Mouse (Mus musculus): ENCODE measurements around the gene Gc. TPM values are rescaled to one million over a fixed set of nuclear protein-coding genes. Genes with fewer than 3 reads are reported as not detected.

The Gc gene
- polyA plus RNA-seq, 1 experiment = not detected

GRCm38 (mm10) chr5:89411536-89411935 lies 46.2 kb downstream of the Gc start:
- Histone ChIP-seq H3K4me3 (no peak overlapping the region), H3K4me2 (ENCODE audit: low read depth) (no peak overlapping the region), H3ac (ENCODE audit: control insufficient read depth, insufficient read length) (no peak overlapping the region), H3K79me2 (ENCODE audit: control insufficient read depth, insufficient read depth) (no peaks in the 10 kb centered on the region), H3K36me3 (ENCODE audit: control insufficient read depth, insufficient read depth) (no peaks in the 10 kb centered on the region), H3K27me3 (ENCODE audit: control insufficient read depth, insufficient read depth, insufficient read length) (no peaks in the 10 kb centered on the region)
- no peak for TF ChIP-seq POLR2AphosphoS2 (IDR thresholded peaks at IDR 0.05; ENCODE audit: insufficient read length, low read depth)
- TF ChIP-seq E2F4 (IDR thresholded peaks at IDR 0.05; ENCODE audit: insufficient read depth) = no peak

DNA sequence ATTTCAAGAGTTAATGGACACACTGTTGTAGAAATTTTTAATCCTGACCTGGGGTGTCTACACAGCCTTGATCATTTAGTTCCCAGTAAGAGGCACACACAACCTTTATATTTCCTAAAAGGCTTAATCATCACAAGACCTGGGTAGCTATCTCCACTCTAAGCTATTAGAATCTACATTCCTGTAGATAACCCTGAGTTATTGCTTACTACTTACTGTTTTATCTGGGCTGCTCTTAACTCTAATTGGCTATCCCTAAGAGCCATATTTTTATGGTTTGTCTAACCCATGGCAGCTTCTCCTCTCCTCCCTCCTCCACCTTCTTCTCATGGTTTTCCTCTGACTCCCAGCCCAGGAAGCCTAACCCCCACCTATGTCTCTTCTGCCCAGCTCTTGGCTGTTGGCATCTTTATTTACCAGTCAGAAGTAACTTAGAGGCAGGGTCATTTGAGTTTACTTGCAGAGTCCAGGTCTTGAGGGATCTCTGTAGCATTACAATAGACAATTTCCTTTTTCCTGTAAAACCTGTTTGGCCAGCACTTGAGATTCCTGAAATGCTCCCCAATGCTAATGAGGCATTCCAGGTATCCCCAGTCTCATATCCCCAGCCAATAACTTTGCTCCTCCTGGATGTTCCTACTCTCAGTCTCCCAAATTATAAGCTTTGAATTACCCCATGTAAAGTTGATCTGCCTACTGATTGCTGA lies 50.2 kb downstream of the Gc start:
- no peaks in the 10 kb centered on the region for H3K27me3 ChIP-seq (ENCODE audit: control insufficient read depth, insufficient read depth, insufficient read length)
- H3K4me3 ChIP-seq = no peak overlapping the region
- H3ac ChIP-seq (ENCODE audit: control insufficient read depth, insufficient read length) = no peak overlapping the region
- no peak overlapping the region for H3K4me2 ChIP-seq (ENCODE audit: low read depth)
- H3K79me2 ChIP-seq (ENCODE audit: control insufficient read depth, insufficient read depth) = no peaks in the 10 kb centered on the region
- H3K36me3 ChIP-seq (ENCODE audit: control insufficient read depth, insufficient read depth) = no peaks in the 10 kb centered on the region
- TF ChIP-seq TCF3 (IDR thresholded peaks at IDR 0.05; ENCODE audit: insufficient read length, low read depth) (no peak), MAX (IDR thresholded peaks at IDR 0.05; ENCODE audit: low read depth) (no peak), CEBPB (IDR thresholded peaks at IDR 0.05; ENCODE audit: insufficient read depth, poor library complexity, severe bottlenecking) (no peak), E2F4 (IDR thresholded peaks at IDR 0.05; ENCODE audit: insufficient read depth) (no peak), POLR2A (IDR thresholded peaks at IDR 0.05; ENCODE audit: insufficient read length, low read depth) (no peak), REST (IDR thresholded peaks at IDR 0.05; ENCODE audit: insufficient read depth, insufficient read length) (no peak), TCF12 (IDR thresholded peaks at IDR 0.05; ENCODE audit: insufficient read depth, poor library complexity, severe bottlenecking) (no peak), POLR2AphosphoS2 (IDR thresholded peaks at IDR 0.05; ENCODE audit: insufficient read length, low read depth) (no peak), USF1 (IDR thresholded peaks at IDR 0.05; ENCODE audit: low read depth) (no peak)

DNA sequence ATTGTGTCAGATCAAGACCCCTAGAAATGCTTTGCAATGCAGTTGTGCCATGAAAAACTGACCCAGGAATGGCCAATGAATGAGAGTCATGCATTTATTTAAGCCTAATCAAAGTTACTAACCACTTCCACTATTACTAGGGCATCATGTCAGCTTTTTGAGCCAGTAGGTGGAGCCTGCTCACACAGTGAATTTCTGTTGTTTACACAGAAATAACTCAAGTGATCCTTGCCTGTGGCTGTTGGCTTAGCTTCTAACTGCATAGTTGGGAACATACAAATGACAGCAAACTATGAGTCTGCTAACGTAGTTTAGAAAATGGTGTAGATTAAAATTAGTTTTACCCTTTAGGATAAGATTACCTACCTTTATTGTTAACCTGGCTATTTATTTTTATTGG lies 52.6 kb downstream of the Gc start:
- no peaks in the 10 kb centered on the region for H3K36me3 ChIP-seq (ENCODE audit: control insufficient read depth, insufficient read depth)
- TF ChIP-seq E2F4 (IDR thresholded peaks at IDR 0.05; ENCODE audit: insufficient read depth) (no peak), POLR2AphosphoS2 (IDR thresholded peaks at IDR 0.05; ENCODE audit: insufficient read length, low read depth) (no peak), REST (IDR thresholded peaks at IDR 0.05; ENCODE audit: insufficient read depth, insufficient read length) (no peak), TCF3 (IDR thresholded peaks at IDR 0.05; ENCODE audit: insufficient read length, low read depth) (no peak), POLR2A (IDR thresholded peaks at IDR 0.05; ENCODE audit: insufficient read length, low read depth) (no peak), MYOG (IDR thresholded peaks at IDR 0.05; ENCODE audit: control insufficient read depth in 1 of 3, insufficient read depth in 1 of 3, insufficient read length in 2 of 3, low read depth in 2 of 3) (no peak), MYOD1 (IDR thresholded peaks at IDR 0.05; ENCODE audit: control insufficient read depth in 1 of 3, insufficient read length in 2 of 3, low read depth in 2 of 3) (no peak), TCF12 (IDR thresholded peaks at IDR 0.05; ENCODE audit: insufficient read depth, poor library complexity, severe bottlenecking) (no peak), SRF (IDR thresholded peaks at IDR 0.05; ENCODE audit: control insufficient read depth, insufficient read length, low read depth) (no peak), MAX (IDR thresholded peaks at IDR 0.05; ENCODE audit: low read depth) (no peak), CEBPB (IDR thresholded peaks at IDR 0.05; ENCODE audit: insufficient read depth, poor library complexity, severe bottlenecking) (no peak), USF1 (IDR thresholded peaks at IDR 0.05; ENCODE audit: low read depth) (no peak)

DNA sequence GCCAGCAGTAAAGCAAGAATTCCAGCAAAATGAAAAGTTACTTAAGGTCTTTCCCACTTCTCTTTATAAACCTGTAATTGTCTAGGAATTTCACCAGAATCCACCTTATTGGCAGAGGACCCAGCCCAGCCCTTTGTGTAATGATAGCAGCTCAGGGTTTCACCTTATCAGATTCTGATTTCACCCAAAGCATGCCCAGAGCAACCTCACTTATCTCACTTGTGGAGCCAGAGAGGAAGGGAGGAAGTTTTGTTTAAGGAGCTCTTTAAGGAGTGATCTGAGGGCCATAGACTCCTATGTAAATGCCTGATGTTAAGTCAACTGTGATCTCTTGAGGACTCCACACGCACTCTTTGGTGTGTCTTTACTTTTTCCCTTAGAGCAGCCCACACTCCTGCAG lies 67.3 kb downstream of the Gc start:
- Histone ChIP-seq H3K36me3 (ENCODE audit: control insufficient read depth, insufficient read depth) (no peaks in the 10 kb centered on the region), H3K4me2 (ENCODE audit: low read depth) (no peak overlapping the region), H3ac (ENCODE audit: control insufficient read depth, insufficient read length) (no peak overlapping the region), H3K4me3 (no peak overlapping the region), H3K27me3 (ENCODE audit: control insufficient read depth, insufficient read depth, insufficient read length) (no peaks in the 10 kb centered on the region), H3K79me2 (ENCODE audit: control insufficient read depth, insufficient read depth) (no peaks in the 10 kb centered on the region)
- TF ChIP-seq TCF12 (IDR thresholded peaks at IDR 0.05; ENCODE audit: insufficient read depth, poor library complexity, severe bottlenecking) (no peak), POLR2AphosphoS2 (IDR thresholded peaks at IDR 0.05; ENCODE audit: insufficient read length, low read depth) (no peak), E2F4 (IDR thresholded peaks at IDR 0.05; ENCODE audit: insufficient read depth) (no peak), CEBPB (IDR thresholded peaks at IDR 0.05; ENCODE audit: insufficient read depth, poor library complexity, severe bottlenecking) (no peak)

More for the DNA sequence above, 52.6 kb downstream of the Gc start:
- H3K79me2 ChIP-seq (ENCODE audit: control insufficient read depth, insufficient read depth) = no peaks in the 10 kb centered on the region
- no peak overlapping the region for H3K4me2 ChIP-seq (ENCODE audit: low read depth)
- no peaks in the 10 kb centered on the region for H3K27me3 ChIP-seq (ENCODE audit: control insufficient read depth, insufficient read depth, insufficient read length)
- H3K4me3 ChIP-seq = no peak overlapping the region
- no peak overlapping the region for H3ac ChIP-seq (ENCODE audit: control insufficient read depth, insufficient read length)

- no peaks in the 10 kb centered on the region for H3K36me3 ChIP-seq (ENCODE audit: control insufficient read depth, insufficient read depth)
- no peak overlapping the region for H3K4me3 ChIP-seq
- H3K4me2 ChIP-seq (ENCODE audit: low read depth) = no peak overlapping the region
- H3K27me3 ChIP-seq (ENCODE audit: control insufficient read depth, insufficient read depth, insufficient read length) = no peaks in the 10 kb centered on the region
- no peaks in the 10 kb centered on the region for H3K79me2 ChIP-seq (ENCODE audit: control insufficient read depth, insufficient read depth)
- no peak overlapping the region for H3ac ChIP-seq (ENCODE audit: control insufficient read depth, insufficient read length)
- TF ChIP-seq E2F4 (IDR thresholded peaks at IDR 0.05; ENCODE audit: insufficient read depth) (no peak), POLR2A (IDR thresholded peaks at IDR 0.05; ENCODE audit: insufficient read length, low read depth) (no peak), USF1 (IDR thresholded peaks at IDR 0.05; ENCODE audit: low read depth) (no peak), MAX (IDR thresholded peaks at IDR 0.05; ENCODE audit: low read depth) (no peak), CEBPB (IDR thresholded peaks at IDR 0.05; ENCODE audit: insufficient read depth, poor library complexity, severe bottlenecking) (no peak), MYOD1 (IDR thresholded peaks at IDR 0.05; ENCODE audit: control insufficient read depth in 1 of 3, insufficient read length in 2 of 3, low read depth in 2 of 3) (no peak), TCF12 (IDR thresholded peaks at IDR 0.05; ENCODE audit: insufficient read depth, poor library complexity, severe bottlenecking) (no peak), POLR2AphosphoS2 (IDR thresholded peaks at IDR 0.05; ENCODE audit: insufficient read length, low read depth) (no peak), REST (IDR thresholded peaks at IDR 0.05; ENCODE audit: insufficient read depth, insufficient read length) (no peak), TCF3 (IDR thresholded peaks at IDR 0.05; ENCODE audit: insufficient read length, low read depth) (no peak), MYOG (IDR thresholded peaks at IDR 0.05; ENCODE audit: control insufficient read depth in 1 of 3, insufficient read depth in 1 of 3, insufficient read length in 2 of 3, low read depth in 2 of 3) (no peak), SRF (IDR thresholded peaks at IDR 0.05; ENCODE audit: control insufficient read depth, insufficient read length, low read depth) (no peak)
Measured at GRCm38 (mm10) chr5:89384204-89384603, 73.5 kb downstream of the Gc start.

Data from myocyte (in vitro differentiated cells).